Mouse (Mus musculus) embryonic facial prominence, embryonic 13.5 days (tissue): ENCODE measurements around the gene Igfbp6. TPM values are rescaled to one million over a fixed set of nuclear protein-coding genes. Genes with fewer than 3 reads are reported as not detected.
A peak's percentile ranks its signal among the peaks of the same experiment; 100 is the strongest.
"Not testable (repeated sequence)": the region's sequence is repeated elsewhere in the genome, so short reads cannot be mapped to it uniquely, and the experiment has no call there.

Experiments
- ATAC-seq: fragments of 200-750 bp; cut with Nextera tagmentation; 2 replicates; pipeline ENCODE4 v1.8.0; 2017; ENCODE audit warnings: low read depth; ENCODE audit not compliant: insufficient number of reproducible peaks, insufficient read depth, low FRiP score, low TSS enrichment
- H3K27ac ChIP-seq: fragments of 300-500 bp; sonication (generic); 2 replicates; pipeline ENCODE4 v1.5.1; 2015; ENCODE audit warnings: moderate library complexity, mild to moderate bottlenecking, inconsistent platforms
- H3K27me3 ChIP-seq: fragments of 300-500 bp; sonication (generic); 2 replicates; pipeline ENCODE4 v1.6.1; 2015; ENCODE audit warnings: mild to moderate bottlenecking, inconsistent platforms
- H3K36me3 ChIP-seq: fragments of 300-500 bp; sonication (generic); 2 replicates; pipeline ENCODE4 v1.6.1; 2015; ENCODE audit warnings: mild to moderate bottlenecking, inconsistent platforms
- H3K4me1 ChIP-seq: fragments of 300-500 bp; sonication (generic); 2 replicates; pipeline ENCODE4 v1.6.1; 2015; ENCODE audit warnings: inconsistent platforms
- H3K4me2 ChIP-seq: fragments of 300-500 bp; sonication (generic); 2 replicates; pipeline ENCODE4 v1.6.1; 2015; ENCODE audit warnings: moderate library complexity, mild to moderate bottlenecking, inconsistent platforms
- H3K4me3 ChIP-seq: fragments of 300-500 bp; sonication (generic); 2 replicates; pipeline ENCODE4 v1.5.1; 2015; ENCODE audit warnings: mild to moderate bottlenecking, inconsistent platforms
- H3K9ac ChIP-seq: fragments of 300-500 bp; sonication (generic); 2 replicates; pipeline ENCODE4 v1.6.1; 2015; ENCODE audit warnings: mild to moderate bottlenecking, inconsistent platforms
- H3K9me3 ChIP-seq: fragments of 300-500 bp; sonication (generic); 2 replicates; pipeline ENCODE4 v1.6.1; 2016; ENCODE audit warnings: inconsistent platforms
- WGBS: fragments of 180-500 bp; shearing (Covaris S2); methylation state at CpG from one replicate; pipeline ENCODE4 v1.1.7; 2015; ENCODE audit warnings: mixed read lengths; 5-methylcytosine and 5-hydroxymethylcytosine counted together
- polyA plus RNA-seq: library from polyadenylated mRNA; unstranded; fragments of >200 nt; fragmentation: Nextera tagmentation; extraction: Ambion mirVana; gene quantifications from 2 replicates; pipeline ENCODE4 v1.2.1, GENCODE M21; 2015

Gene Igfbp6
- polyA plus RNA-seq, 1 experiment from 2014 or later, result 1.1 TPM

GRCm38 (mm10) chr15:102146882-102147281 lies 2.7 kb downstream of the Igfbp6 start:
- Histone ChIP-seq H3K4me2 (no peak overlapping the region), H3K9ac (no peak overlapping the region), H3K4me3 (no peak overlapping the region), H3K27me3 (peaks cover 38% of the 10 kb centered on the region), H3K9me3 (no peaks in the 10 kb centered on the region), H3K36me3 (no peaks in the 10 kb centered on the region), H3K27ac (no peak overlapping the region), H3K4me1 (peaks cover 39% of the 10 kb centered on the region)
- ATAC-seq, result no peak
- 0% methylated on average over 1 of the region's 1 CpGs for WGBS

GRCm38 (mm10) chr15:102147674-102148402 lies 3.7 kb downstream of the Igfbp6 start:
- H3K9ac ChIP-seq, result no peak overlapping the region
- ATAC-seq, result no peak
- H3K9me3 ChIP-seq, result no peaks in the 10 kb centered on the region
- peaks cover 39% of the 10 kb centered on the region for H3K4me1 ChIP-seq
- H3K4me3 ChIP-seq, result no peak overlapping the region
- no peak overlapping the region for H3K4me2 ChIP-seq
- no peak overlapping the region for H3K27ac ChIP-seq
- WGBS, result 73% methylated on average over 16 of the region's 16 CpGs
- H3K27me3 ChIP-seq, result peaks cover 32% of the 10 kb centered on the region
- H3K36me3 ChIP-seq, result no peaks in the 10 kb centered on the region

- no peak overlapping the region for H3K27ac ChIP-seq
- no peak overlapping the region for H3K4me3 ChIP-seq
- no peaks in the 10 kb centered on the region for H3K9me3 ChIP-seq
- no peak for ATAC-seq
- H3K27me3 ChIP-seq, result peaks cover 17% of the 10 kb centered on the region
- no peaks in the 10 kb centered on the region for H3K36me3 ChIP-seq
- no peak overlapping the region for H3K9ac ChIP-seq
- no peak overlapping the region for H3K4me2 ChIP-seq
- H3K4me1 ChIP-seq, result peaks cover 24% of the 10 kb centered on the region
- WGBS, result 70% methylated on average over 4 of the region's 4 CpGs
Observed at GRCm38 (mm10) chr15:102149561-102149960, 5.4 kb downstream of the Igfbp6 start.

DNA sequence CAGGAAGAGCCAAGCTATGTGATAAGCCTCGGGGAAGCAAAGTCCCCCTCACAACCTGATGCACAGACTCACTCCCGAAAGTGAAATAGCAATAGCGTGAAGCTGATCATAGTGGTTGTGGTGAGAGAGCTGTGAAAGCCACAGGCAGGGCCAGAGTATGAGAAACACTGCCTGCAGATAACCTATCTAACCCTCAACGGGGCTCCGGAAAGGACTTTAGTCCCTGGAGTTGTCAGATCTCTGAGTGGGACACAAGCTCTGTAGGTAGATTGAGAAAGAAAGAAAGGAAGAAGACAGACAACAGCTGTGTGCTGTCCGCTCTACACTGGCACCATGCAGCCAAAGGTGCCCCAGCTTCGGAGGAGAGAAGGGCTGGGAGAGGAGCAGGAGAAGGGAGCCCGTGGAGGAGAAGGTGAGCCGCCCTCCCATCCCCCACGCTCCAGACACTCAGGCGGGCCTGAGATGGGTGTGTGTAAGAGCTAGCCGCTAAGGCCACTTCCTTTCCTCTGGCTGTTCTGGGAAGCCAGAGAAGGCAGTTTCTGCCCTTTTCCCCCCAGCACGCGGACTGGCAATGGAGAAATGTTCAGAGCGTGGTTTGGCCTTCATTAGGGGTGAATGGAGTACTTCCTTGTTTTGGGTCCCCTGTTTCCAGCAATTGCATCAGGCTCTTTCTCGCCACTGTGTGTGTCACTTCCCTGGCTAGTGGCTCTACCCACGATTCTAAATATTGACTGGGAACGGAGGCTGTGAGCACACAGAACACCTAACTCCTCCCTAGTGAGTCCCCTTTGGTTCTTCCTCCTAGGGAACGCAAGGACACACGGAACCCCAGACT lies 6.4 kb downstream of the Igfbp6 start, which contains the start of gene Soat2:
TSS of gene Soat2 (plus strand) at position 226 of the 835 bp plus-strand sequence.
- peaks cover 7% of the 10 kb centered on the region for H3K27me3 ChIP-seq
- ATAC-seq, result no peak
- no peak within 1 kb of the TSS for H3K27ac ChIP-seq
- no peak within 1 kb of the TSS for H3K4me3 ChIP-seq
- H3K9me3 ChIP-seq, result no peaks in the 10 kb centered on the region
- 44% methylated on average over 20 of the region's 20 CpGs for WGBS
- H3K4me2 ChIP-seq, result peak within 1 kb of the TSS; percentile 5; the same call in 1 of the 2 replicates
- 0 out of 2 replicates have a peak within 1 kb of the TSS, but pooled peaks have one; percentile 27 for H3K9ac ChIP-seq
- H3K36me3 ChIP-seq, result no peaks in the 10 kb centered on the region
- peaks cover 17% of the 10 kb centered on the region; the same call in 1 of the 2 replicates for H3K4me1 ChIP-seq

GRCm38 (mm10) chr15:102152646-102153045 lies 8.5 kb downstream of the Igfbp6 start:
- WGBS, result 33% methylated on average over 4 of the region's 4 CpGs
- H3K9ac ChIP-seq, result no peak overlapping the region
- no peak for ATAC-seq

GRCm38 (mm10) chr15:102155006-102155405 lies 10.8 kb downstream of the Igfbp6 start:
- not testable (repeated sequence) for H3K4me2 ChIP-seq, H3K27ac ChIP-seq, ATAC-seq, H3K36me3 ChIP-seq, H3K27me3 ChIP-seq, H3K9me3 ChIP-seq, H3K9ac ChIP-seq, H3K4me3 ChIP-seq
- WGBS, result 92% methylated on average over 6 of the region's 6 CpGs
- H3K4me1 ChIP-seq, result peaks cover 13% of the 10 kb centered on the region; the same call in 1 of the 2 replicates

More at GRCm38 (mm10) chr15:102152646-102153045, 8.5 kb downstream of the Igfbp6 start:
- Histone ChIP-seq H3K4me3 (no peak overlapping the region), H3K4me2 (no peak overlapping the region), H3K27me3 (no peaks in the 10 kb centered on the region), H3K36me3 (no peaks in the 10 kb centered on the region), H3K27ac (no peak overlapping the region), H3K4me1 (peaks cover 17% of the 10 kb centered on the region; the same call in 1 of the 2 replicates), H3K9me3 (no peaks in the 10 kb centered on the region)

DNA sequence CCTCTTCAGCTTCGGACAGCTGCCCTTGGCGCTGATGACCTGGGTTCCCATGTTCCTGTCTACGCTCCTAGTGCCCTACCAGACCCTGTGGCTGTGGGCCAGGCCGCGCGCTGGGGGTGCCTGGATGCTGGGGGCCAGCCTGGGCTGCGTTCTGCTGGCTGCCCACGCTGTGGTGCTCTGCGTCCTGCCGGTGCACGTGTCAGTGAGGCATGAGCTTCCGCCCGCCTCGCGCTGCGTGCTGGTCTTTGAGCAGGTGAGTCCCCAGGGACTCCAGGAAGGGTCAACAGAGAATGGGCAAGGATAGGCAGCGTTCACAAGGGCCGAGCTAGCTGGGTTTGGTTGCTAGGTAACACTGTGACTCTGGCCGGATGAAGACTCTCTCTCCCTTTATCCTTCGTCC lies 12.7 kb downstream of the Igfbp6 start:
- Histone ChIP-seq H3K36me3 (no peaks in the 10 kb centered on the region), H3K4me1 (peaks cover 4% of the 10 kb centered on the region; the same call in 1 of the 2 replicates), H3K9me3 (no peaks in the 10 kb centered on the region), H3K9ac (no peak overlapping the region), H3K27ac (no peak overlapping the region), H3K4me2 (no peak overlapping the region), H3K27me3 (no peaks in the 10 kb centered on the region), H3K4me3 (no peak overlapping the region)
- 39% methylated on average over 20 of the region's 20 CpGs for WGBS
- ATAC-seq, result no peak

GRCm38 (mm10) chr15:102160415-102161060 lies 16.4 kb downstream of the Igfbp6 start:
- Histone ChIP-seq H3K4me1 (peaks cover 5% of the 10 kb centered on the region), H3K36me3 (no peaks in the 10 kb centered on the region), H3K27ac (no peak overlapping the region), H3K9ac (no peak overlapping the region), H3K9me3 (no peaks in the 10 kb centered on the region), H3K4me3 (no peak overlapping the region), H3K4me2 (no peak overlapping the region), H3K27me3 (no peaks in the 10 kb centered on the region)
- no peak for ATAC-seq
- WGBS, result 64% methylated on average over 27 of the region's 27 CpGs

DNA sequence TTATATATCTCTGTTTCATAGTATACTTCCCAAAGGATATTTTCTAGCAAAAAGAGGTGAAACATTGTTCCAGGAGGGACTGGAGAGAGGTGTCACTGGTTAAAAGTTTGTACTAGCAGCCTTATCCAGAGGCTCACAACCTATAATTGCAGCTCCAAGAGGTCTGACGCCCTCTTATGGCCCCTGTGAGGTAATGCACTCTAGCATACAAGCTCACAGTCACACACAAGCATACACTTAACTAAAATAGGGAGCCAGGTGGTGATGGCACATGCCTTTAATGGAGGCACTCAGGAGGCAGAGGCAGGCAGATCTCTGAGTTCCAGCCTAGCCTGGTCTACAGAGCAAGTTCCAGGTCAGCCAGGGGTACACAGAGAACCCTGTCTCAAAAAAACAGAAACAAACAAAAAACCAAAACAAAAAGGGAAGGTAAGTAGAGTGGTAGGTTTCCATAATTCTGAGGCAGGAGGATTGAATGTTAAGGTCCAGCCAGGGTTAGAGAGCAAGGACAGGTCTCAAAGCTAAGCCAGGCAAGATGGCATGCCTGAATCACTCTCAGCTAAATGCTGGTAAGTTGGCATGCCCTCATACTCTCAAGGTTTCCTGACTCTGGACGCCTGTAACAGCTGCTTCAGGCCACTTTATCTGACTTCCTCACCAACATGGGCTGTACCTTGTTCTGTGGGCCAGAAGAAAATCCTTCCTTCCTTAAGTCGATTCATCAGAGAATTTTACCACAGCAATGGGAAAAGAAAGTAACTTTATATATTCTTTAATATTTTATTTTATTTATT lies 19.9 kb downstream of the Igfbp6 start:
- peaks cover 31% of the 10 kb centered on the region for H3K4me1 ChIP-seq
- no peak overlapping the region for H3K27ac ChIP-seq
- H3K9ac ChIP-seq, result no peak overlapping the region
- no peak for ATAC-seq
- H3K4me2 ChIP-seq, result no peak overlapping the region
- no peaks in the 10 kb centered on the region for H3K27me3 ChIP-seq
- H3K36me3 ChIP-seq, result no peaks in the 10 kb centered on the region
- H3K9me3 ChIP-seq, result no peaks in the 10 kb centered on the region
- 54% methylated on average over 3 of the region's 3 CpGs for WGBS
- no peak overlapping the region for H3K4me3 ChIP-seq

DNA sequence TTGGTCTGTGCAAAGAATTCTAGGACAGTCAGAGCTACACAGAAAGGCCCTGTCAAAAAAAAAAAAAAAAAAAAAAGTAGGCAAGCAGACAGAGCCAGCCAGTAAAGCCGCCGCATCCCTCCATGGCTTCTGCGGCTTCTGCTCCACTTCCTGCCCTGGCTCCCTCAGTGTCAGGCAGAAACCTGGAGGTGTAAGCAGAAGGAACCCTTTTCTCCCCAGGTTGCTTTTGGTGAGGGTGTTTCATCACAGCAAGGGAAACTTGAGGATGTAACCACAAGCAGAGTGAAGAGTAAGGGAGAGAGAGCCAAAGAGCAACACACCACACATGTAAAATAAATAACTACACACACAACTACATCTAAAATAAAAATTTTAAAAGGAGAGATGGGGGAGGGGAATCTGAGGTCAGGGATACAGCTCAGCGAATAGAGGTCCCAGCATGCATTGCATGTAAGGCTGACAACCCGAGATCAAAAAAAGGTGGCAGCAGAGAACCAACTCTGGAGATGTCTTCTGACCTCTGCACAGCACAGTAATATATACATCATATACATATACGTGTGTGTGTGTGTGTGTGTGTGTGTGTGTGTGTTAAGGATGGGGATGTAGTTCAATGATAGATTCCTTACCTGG lies 21.4 kb downstream of the Igfbp6 start:
- no peak for ATAC-seq
- no peak overlapping the region for H3K9ac ChIP-seq
- peaks cover 40% of the 10 kb centered on the region for H3K4me1 ChIP-seq
- no peak overlapping the region for H3K4me2 ChIP-seq
- H3K9me3 ChIP-seq, result no peaks in the 10 kb centered on the region
- no peaks in the 10 kb centered on the region for H3K27me3 ChIP-seq
- H3K36me3 ChIP-seq, result no peaks in the 10 kb centered on the region
- WGBS, result 24% methylated on average over 6 of the region's 6 CpGs
- peak overlapping the region; percentile 60 for H3K27ac ChIP-seq
- H3K4me3 ChIP-seq, result no peak overlapping the region
